Comparison of ENCODE assay signal across 8 mouse cellular contexts in genomic region chr5:146905486-146906172, GRCm38 (mm10). TPM values are rescaled to one million over a fixed set of nuclear protein-coding genes. Genes with fewer than 3 reads are reported as not detected.
A peak's percentile ranks its signal among the peaks of the same experiment; 100 is the strongest.
DNase-seq lines count a peak whose midpoint lies in the region; ATAC-seq and TF ChIP-seq lines count a peak whose summit lies in the region.

No protein-coding gene starts in this region.

- in situ Hi-C loops in Patski (cut with MboI; ENCODE audit: low pct_unique_long_range_greater_than_20kb) = loop anchor here (5.0 to 25.0 kb wide), 3 partner anchors 233 to 1332 kb away; no protein-coding TSS in a partner anchor

- POLR2A ChIA-PET in Patski (lab: Charles Lee) = interaction anchor here (0.7 to 3.4 kb wide), 7 partner anchors 61 to 413 kb away, joined by 3 to 26 read pairs (median 5); partner anchors contain the start of gene Rasl11a

- no peak overlapping the region for H3K27ac ChIP-seq in hindbrain, embryonic 12.5 days

- no peaks in the 10 kb centered on the region for H3K9me3 ChIP-seq in hindbrain, embryonic 12.5 days (replicated peaks)

- CTCF ChIA-PET in Patski (lab: Charles Lee) = interaction anchor here (0.6 to 12.2 kb wide), 22 partner anchors 8 to 411 kb away, joined by 3 to 165 read pairs (median 4); partner anchors contain the start of gene Rasl11a

- H3K27me3 ChIP-seq in Patski = no peaks in the 10 kb centered on the region
- no peaks in the 10 kb centered on the region; the same call in 1 of the 2 replicates for H3K27me3 ChIP-seq in hindbrain, embryonic 12.5 days

- no peak overlapping the region for H3K4me3 ChIP-seq in hindbrain, embryonic 12.5 days

- H3K4me2 ChIP-seq in hindbrain, embryonic 12.5 days (replicated peaks) = peak overlapping the region; percentile 32

- H3K36me3 ChIP-seq in hindbrain, embryonic 12.5 days = no peaks in the 10 kb centered on the region

- H3K9ac ChIP-seq in hindbrain, embryonic 12.5 days = no peak overlapping the region

- WGBS in hindbrain, embryonic 12.5 days = 26% methylated on average over 14 of the region's 14 CpGs

- peak; percentile 58 for ATAC-seq in Patski
- peak; percentile 60; the same call in 1 of the 2 replicates for ATAC-seq in hindbrain, embryonic 12.5 days (ENCODE audit: low FRiP score)

- DNase-seq in Patski (ENCODE audit: low read depth, low spot score) = no peak
- peak; percentile 55 for DNase-seq in cerebellum, adult 9-10 months
- peak; percentile 83 for DNase-seq in forelimb bud, embryonic 11.5 days (ENCODE audit: low read depth, low spot score)
- peak; percentile 46 to 66 for DNase-seq in layer of hippocampus, postnatal 36 days
- DNase-seq in lung, postnatal 36 days = peak; percentile 84
- DNase-seq in retina, postnatal 7 days (ENCODE audit: low read depth, low spot score) = peak; percentile 62
- DNase-seq in urinary bladder, adult 18-20 months (ENCODE audit: low spot score in 2 of 2) = peak; percentile 30 to 72

- peak; percentile 85 for TF ChIP-seq CTCF in Patski (IDR thresholded peaks at IDR 0.05)

- no peaks in the 10 kb centered on the region for H3K4me1 ChIP-seq in hindbrain, embryonic 12.5 days

RNA-seq across cellular contexts. Expression of gene Gtf3a, which starts 42.8 kb away (rescaled TPM):
- 77.9 TPM for polyA plus RNA-seq in Patski (2021)
- polyA plus RNA-seq in hindbrain, embryonic 12.5 days (2016; fragmentation: Nextera tagmentation; extraction: Ambion mirVana) = 89.1 and 97.1 TPM in 2 replicates
- 10 to 100 TPM; 21.6 to 25.8 TPM for total RNA-seq in layer of hippocampus, postnatal 36 days (2021)

RNA-seq across cellular contexts. Expression of gene Mtif3, which starts 58.0 kb away (rescaled TPM):
- 39.6 TPM for polyA plus RNA-seq in Patski (2021)
- polyA plus RNA-seq in hindbrain, embryonic 12.5 days (2016; fragmentation: Nextera tagmentation; extraction: Ambion mirVana) = 23.5 and 24.6 TPM in 2 replicates
- 10 to 100 TPM; 20.9 to 22.3 TPM for total RNA-seq in layer of hippocampus, postnatal 36 days (2021)
